Mouse (Mus musculus): ENCODE data around the gene Ptprg.
"Not testable (repeated sequence)": the region's sequence is repeated elsewhere in the genome, so short reads cannot be mapped to it uniquely, and the experiment has no call there.

The Ptprg gene

DNA sequence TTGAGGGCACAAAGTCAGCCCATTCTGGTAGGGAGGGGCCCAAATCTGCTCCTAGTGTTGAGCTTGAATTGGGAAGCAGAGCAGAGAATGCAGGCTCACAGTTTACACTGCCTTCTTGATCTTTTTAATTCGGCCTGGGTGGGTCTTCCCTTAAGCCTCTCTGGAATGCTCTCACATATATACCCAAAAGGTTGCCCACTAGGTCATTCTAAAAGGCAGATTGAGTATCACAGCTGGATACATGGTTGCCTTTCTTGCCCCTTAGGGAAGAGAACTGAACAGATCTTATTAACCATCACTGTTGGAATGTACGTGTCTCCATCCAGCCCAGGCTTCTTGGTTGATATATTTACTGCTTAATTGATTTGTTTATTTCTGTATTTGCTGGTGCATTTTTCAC is 349.5 kb downstream of the Ptprg start:
- DNase-seq: no peak

DNA sequence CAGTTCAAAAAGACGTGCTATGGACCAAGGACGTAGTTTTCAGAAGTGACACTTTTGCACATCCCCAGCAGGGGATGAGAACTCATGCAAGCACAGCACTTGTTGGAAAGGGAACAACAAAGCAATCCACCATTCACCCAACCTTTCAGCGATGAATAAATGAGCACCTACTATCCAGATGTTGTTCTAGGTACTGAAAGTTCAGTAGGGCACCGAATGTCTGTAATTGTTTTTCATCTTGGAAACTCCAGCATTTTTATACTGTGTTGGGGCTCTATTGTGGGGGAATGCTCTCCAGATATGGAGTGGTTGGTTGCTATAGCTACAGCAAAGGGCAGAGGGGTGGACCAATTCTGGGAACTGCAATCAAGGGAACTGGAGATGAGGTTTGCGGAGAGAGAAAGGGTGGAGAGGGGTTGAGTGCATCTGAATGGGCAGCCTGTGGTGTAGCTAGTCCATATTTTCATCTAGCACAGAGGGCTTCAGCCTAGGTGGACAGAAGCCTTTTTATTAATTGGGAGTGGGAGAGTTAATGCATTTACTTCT is 352.9 kb downstream of the Ptprg start:
- DNase-seq: no peak

DNA sequence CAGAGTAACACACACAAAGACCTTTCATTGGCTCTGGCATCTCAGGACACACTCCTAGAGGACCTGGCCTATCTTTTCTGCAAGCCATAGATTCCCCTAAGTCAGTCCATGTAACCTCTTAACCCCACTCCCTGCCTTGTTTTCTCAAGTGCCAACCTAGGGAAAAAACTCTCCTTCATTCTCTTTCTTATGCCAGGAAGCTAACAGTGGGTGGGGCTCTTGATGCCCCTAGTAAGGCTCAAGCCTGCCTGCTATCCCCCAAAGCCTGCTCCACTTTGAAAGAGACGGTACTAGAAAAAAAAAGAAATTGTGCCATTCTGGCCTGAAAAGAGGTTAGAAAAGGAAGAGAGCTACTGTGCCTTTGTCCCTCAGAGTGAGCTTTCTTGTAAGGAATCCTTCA is 358.9 kb downstream of the Ptprg start:
- no peak for DNase-seq

DNA sequence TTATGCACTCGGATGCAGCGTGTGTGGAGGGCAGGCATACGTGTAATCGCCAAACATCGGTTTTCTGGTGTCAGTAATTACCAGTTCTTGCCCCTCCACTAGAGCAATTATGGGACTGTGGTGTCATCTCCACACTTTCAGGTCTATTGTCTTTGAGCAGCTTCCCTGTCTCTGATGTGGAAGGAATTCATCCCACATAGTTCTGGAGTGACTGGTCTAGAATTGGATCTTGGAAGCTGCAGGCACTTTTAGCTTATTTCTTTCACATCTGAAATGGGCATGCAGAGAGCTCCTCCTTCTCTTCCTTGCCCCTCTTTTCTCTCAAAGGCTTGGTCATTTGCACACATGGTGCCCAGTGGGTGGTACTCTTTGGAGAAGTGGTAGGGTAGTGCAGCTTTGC is 363.9 kb downstream of the Ptprg start:
- DNase-seq: no peak

DNA sequence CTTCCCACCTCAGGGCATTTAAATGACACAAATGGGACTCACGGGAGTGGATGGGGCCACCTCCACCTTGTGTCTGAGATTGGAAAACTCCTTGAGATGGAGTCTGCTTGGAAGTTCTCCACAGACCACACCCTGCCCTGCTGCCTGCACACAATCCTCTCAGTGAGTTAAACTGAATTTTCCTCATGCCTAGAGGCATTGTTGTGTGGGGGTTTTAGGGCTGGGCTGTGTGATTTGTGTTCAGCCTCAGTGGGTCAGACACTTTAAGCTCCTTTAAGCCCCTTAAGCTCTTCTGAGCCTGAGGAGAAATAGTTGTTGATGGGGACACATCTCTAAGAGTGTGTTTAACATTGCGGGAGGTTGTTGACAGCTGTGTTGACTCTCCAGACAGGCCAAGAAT is 375.2 kb downstream of the Ptprg start:
- DNase-seq: no peak

DNA sequence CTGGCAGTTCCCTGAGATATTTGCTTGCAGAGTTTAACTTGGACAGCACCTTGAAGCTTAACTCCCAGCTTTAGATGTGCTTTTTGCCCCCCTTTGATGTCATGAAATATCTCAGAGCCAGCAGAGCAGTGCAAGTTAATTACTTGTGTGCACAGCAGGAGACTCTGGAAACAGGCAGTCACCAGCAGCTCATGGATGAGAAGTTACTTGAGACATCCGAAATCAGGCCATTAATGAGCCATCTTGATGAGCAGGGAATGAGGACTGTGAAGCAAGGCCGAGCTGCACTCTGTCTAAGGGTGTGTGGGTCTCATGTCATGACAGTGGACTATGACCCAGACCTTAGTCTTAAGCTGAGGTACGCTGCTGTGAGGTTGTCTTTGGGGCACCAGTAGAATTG is 379.2 kb downstream of the Ptprg start:
- DNase-seq: no peak

DNA sequence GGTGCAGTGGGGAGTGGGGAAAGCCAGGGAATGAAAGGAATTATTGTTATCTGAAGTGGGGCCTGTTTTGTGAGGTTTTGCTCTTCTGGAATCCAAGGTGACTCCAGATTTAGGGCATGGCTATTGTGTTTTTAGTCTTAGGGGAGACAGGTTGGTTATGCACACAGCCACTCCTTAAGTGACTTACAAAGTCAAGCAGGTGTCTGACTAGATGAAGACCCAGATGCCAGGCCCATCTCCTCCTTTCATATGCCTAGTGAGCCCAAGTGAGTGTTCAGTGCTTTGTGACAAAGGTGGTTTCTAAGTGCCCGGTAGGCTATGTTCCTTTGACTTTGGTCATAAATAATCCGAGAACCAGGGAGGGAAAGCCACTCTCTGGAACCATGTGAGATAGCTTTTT is 381.2 kb downstream of the Ptprg start:
- DNase-seq: no peak

DNA sequence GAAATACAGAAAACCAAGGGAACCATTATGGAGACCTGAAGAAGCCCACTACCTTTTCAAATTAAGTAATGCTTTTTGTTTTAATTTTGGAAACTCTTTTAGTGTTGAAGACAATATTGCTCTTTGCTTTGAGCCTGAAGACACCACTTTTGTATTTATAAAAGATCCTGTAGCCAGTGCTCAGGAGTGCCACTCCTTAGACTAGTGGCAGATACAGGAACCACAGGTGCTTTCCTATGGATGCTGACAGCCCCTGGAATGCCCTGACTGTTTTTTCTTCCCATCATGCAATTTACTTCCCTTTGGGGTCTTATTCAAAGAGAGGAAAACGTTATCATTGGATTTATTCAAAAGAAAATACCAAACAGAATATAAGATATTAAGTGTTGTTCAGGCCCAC is 381.9 kb downstream of the Ptprg start:
- no peak for DNase-seq

DNA sequence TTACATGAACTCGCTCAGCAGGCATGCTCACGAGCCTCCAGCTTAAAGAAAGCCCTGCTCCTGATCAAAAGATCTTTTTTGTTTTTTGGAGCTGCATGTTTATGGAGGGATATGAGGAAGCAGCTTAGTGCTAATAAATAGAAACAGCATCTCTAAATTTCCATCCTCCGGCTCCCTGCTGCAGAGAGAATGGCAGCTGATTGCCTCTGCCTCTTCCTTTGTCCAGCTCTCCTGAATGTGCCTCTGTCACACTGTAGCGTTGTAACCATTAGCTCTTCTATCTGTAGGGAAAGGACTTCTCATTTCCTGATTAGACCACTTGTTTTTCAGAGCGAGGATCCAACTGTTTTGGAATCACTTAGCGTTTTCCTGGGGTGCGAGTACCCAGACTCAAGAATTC is 382.4 kb downstream of the Ptprg start:
- DNase-seq: no peak

DNA sequence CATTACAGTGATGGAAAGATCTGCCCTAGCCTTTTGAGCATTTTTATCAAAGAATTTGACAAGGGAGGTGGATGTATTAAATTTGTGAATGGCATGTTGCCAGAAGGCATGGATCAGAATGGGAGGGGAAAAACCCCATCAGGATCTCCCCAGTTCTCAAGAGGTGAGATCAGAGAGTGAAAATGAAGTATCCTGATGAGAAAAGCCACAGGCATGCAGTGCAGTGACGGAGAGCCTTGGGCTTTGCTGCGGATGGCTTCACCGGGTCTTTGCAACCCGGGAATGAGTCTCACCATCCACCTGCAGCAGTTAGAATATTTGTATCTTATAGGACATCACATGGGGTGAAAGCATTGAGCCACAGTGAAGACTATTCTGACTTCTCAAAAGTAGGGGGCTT is 385.6 kb downstream of the Ptprg start:
- DNase-seq: no peak

DNA sequence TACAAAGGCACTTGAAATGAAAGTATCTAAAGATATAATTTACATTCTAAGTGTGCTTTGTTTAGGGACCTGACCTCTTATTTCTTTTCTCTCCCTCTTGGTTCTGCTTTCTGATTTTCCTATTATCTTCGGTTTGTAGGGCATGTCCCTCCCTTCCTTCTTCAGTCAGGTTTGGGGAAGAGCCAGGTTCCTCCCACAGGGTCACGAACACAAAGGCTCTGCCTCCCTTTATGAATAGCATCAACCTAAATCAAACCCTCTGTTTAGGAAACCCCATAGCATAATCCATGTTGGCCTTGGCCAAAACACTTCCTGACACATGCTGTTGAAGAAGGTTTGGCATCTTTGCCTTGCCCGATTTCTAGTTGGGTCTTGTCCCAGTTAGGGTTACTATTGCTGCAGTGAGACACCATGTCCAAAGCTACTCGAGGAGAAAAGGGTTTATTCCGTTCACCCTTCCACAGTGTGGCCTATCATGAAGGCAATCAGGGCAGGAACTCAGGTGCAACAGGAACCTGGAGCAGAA is 388.7 kb downstream of the Ptprg start:
- DNase-seq: no peak

DNA sequence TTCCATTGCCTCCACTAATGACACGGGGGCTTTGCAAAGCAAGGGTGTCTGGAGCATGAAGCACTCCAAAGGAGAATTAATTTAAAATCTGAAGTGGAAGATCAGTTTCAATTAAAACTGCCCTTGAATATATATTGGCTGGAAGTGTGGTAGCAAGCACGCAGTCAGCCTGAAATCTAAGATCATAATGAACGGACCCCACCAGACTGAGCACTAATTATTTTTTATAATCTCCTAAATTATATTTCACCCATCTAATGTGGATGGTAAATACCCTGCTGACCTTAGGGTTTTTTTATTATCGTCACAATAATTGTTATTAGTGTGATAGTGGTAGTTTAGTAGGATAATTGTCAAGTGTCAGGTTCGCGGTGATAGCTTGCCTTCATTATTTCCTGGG is 397.0 kb downstream of the Ptprg start:
- DNase-seq: no peak

DNA sequence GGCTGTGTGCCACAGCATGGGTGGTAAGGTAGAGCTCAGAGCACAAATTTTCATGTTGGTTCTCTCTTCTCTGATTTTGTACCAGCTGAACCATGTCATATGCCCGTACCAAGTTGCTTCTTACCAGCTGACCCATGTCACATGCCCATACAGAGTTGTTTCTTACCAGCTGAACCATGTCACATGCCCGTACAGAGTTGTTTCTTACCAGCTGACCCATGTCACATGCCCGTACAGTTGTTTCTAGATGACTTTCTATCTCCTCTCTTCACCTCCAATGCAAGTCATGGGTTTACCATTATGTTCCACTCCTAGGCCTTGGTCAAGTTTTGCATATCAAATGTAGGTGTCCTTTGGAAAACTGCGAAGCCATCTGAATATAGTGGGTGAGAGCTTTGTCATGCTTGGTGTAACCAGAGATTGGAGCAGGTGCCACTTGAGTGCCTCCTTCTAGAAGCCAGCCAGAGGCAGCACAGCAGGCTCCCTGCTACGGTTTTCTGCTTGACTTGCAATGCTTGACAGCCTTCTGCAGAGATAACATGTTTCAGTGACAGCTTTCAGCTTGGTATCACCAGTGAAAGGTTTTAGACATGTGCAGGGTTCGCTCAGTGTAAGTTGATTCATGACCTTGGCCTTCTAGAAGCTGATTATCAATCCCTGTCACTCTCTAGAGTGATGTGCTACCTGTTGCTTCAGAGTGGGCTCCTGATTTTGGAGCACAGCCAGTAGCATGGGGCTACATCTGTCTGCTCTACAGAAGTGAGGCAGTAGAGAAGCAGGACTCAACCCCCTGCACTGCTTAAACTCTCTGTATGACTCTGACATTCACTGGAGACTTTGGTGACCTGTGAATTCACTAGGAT is 401.9 kb downstream of the Ptprg start:
- no peak for DNase-seq

DNA sequence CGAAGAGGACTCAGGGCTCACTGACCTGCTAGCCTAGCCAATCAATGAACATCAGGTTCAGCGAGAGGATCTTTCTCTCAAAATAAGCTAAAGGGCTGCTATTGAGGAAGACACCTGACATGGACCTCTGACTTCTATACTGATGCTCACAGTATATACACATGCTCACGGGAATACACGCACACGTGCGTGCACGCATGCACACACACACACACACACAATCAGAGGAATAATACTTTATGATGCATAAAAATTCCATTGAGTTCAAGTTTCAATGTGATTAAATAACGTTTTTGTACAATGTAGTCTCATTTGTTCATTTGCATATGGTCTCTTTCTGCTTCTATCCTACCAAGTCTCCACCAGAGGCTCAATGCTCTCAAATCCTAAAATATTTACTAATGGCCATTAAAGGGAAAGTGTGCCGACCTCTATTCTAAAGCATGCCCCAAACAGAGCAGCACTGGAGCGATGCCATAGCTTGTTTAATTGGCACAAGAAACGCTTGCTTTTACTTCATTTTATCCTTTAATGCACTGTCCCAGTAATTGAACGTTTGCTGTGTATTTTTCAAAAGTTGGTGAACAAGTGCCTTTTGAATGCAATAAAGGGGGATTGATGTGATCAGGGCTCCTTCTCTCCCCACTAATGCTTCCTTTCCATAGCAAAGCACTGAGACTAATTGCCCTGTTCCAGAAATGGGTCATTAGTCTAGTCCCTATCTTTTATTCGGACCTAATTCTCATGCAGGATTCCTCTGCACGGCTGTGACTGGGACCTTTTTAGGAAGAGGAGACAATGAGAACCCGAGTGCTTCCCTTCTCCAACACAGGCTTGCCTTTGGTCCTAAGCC is 407.2 kb downstream of the Ptprg start:
- peak; percentile 9 for DNase-seq

DNA sequence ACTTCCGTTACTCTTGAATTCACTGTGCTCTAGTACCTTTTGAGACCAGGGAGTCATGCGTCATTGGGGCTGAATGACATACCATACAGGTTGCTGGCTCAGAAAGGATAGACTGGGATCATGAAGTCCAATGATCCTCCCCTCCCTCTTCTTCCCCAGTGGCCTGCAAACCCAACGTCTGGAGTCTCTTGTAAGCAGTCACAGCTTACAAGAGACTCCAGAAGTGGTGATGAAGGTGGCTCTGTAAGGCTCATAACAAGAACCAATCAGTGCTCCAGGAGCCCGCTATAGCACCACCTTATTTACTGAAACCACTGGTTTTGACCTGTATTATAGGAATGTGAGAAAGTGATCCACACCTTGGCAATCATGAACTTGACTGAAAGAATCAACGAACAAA is 408.8 kb downstream of the Ptprg start:
- DNase-seq: no peak

DNA sequence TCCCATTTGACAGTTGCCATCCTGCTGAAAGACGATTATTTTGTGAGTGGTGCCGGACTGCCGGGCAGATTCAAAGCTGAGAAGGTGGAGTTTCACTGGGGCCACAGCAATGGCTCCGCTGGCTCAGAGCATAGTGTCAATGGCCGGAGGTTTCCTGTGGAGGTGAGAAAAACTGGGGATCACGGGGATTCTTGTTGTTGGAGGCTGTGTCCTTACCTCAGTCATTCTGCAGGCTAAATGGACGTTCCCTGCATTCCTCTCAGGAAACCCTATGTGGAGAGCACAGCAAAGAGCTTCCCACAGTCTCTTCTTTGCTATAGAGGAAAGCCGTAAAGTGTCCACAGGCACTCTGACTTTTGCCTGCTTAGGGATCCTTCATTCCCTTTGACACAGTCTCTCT is 409.2 kb downstream of the Ptprg start:
- no peak for DNase-seq

DNA sequence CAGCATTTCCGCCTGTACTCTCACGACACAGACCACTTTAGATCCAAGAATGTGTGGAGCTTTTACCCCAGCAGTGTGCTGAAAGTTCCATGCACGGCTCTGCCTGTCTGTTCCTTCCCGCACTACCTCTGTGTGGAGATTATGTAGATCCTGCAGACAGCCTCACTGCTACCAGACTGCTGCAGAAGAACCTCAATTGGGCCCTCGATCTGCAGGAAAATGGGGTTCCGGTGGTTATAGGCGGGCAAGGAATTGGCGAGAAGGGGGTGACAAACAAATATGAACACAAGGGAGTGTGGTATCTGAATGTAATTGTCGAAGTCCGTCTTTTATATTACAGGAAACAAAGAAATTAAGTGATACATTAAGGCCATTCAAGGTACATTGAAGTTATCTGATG is 410.5 kb downstream of the Ptprg start:
- DNase-seq: no peak

DNA sequence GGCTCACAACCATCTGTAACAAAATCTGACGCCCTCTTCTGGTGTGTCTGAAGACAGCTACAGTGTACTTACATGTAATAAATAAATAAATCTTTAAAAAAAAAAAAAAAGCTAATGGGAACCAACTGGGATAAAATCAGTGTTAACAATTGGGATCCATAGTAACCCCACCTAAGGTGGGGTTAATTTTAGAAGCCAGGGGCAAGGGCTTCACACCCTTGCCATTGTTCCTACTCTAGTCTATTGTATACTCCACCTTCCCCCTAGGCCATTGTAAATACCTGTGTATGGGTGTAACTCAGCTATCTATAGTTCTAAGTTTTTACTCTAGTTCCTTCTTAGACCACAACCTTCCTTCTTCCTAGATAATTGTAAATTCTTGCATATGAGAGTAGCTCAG is 411.0 kb downstream of the Ptprg start:
- not testable (repeated sequence) for DNase-seq

DNA sequence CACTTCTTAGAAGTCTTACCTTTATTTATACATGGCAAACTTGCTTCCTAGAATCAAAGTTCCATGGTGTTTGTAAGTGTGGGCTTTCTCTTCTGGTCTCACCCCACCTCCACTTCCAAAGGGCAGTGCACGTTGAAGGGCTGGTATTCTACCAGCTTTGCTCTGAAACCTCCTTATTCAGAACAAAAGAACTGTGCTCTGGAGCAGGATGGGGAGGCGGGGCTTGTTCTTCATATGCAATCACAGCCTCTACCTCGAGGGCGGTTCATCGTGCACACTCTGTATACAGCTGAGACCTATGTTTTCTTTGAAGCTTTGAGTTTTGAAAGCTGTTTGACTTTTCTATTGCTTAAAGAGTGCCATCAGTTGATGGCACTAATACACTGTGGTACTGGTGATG is 412.5 kb downstream of the Ptprg start:
- DNase-seq: no peak

DNA sequence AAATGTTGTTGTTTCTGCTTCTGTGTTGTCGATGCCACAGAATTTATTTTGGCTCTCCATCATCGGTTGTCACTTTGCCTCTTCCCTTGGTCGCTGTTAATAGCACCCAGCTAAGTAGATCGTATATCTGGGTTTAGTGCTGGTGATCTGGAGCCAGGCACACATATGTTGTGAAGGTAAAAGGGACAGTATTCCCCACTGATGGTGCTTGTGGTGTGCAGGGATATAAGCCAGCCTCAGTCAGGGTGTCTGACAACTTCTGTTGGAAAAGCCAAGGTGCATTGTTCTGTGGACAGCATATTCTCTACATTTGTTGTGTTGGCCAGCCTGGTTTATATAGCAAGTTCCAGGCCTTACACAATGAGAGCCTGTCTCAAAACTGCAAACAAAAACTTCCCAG is 428.4 kb downstream of the Ptprg start:
- no peak for DNase-seq

DNA sequence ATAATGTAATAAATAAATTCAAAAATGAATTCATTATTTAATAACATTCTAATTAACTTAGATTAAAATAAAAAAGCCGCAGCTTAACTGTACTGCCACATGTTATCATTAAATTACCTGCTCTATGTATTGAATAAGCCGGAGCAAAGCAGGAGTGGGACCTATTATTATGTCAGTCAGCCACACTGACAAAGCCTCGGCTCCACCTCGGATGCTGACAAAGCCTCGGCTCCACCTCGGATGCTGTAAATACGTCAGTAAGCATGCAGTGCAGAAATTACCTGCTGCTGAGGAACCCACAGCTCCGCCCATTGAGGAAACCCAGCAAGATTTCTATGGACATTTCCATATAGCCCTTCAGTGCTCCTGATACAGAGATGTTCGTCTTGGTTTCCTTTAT is 429.7 kb downstream of the Ptprg start:
- DNase-seq: no peak

DNA sequence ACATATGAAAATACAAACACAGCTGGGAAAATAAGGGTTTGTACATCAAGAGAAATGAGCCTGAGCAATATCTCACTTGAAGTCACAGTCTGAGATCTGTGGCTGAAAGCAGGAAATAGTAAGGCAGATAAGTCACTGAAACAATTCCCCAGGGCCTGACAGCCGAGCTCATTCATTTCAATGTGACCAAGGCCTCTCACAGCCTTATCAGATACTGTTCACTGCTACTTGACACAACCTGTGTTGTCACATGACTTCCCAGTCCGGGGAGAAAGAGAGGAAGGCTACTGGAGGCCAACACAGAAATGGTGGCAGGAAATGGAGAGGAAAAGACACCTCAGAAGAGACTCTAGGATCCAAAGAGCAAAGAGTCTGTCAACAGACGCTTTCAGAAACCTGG is 430.8 kb downstream of the Ptprg start:
- DNase-seq: no peak

DNA sequence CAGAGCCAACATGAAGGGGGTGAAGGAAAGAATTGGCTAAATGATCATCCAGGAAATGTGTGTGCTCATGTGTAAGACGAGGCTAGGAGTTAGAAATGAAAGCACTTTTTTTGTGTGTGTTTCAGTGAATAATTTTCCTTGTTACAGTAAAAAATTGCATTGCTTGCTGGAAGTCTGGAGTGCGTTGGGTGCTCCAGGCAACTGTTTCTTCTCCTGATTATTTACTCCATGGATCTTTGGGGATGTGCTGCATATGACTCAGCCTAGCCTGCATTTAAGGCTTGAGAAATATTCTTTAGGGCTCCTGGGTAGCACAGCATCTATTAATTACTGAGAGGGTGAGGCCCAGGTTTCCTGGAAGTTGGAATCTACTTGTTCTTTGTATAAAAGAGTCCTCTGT is 435.6 kb downstream of the Ptprg start:
- no peak for DNase-seq

DNA sequence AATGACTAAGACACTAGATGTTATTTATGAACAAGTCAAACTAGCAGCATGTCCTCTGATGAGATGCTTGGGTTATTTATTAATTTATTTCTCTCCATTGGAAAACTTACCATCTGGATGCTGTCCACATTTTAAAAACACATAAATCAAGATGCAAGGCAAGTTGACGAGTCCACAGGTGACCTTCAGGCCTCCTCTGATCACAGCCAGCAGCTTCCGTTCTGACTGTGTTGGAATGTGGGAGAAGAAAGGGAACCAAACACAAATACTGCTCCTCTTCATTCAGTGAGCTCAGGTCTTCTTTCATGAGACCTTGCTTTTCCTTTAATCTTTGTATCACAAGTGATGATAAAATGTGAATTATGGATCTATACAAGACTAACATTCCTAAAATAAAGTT is 437.8 kb downstream of the Ptprg start:
- DNase-seq: no peak
